Mouse (Mus musculus) testis, adult 2 months (tissue): ENCODE results near the gene Hint1.

Experiments
- CTCF ChIP-seq: fragments of 200-500 bp; IDR thresholded peaks from 2 replicates; pipeline ENCODE4 v1.5.1; 2012; ENCODE audit warnings: low read depth, mild to moderate bottlenecking, inconsistent platforms, low read length, moderate library complexity; ENCODE audit not compliant: control insufficient read depth, insufficient read depth, insufficient replicate concordance
- POLR2A ChIP-seq: fragments of 200-500 bp; IDR thresholded peaks from 2 replicates; pipeline ENCODE4 v1.6.1; 2012; ENCODE audit warnings: low read depth, mild to moderate bottlenecking, inconsistent platforms, low read length, moderate library complexity; ENCODE audit not compliant: control insufficient read depth

DNA sequence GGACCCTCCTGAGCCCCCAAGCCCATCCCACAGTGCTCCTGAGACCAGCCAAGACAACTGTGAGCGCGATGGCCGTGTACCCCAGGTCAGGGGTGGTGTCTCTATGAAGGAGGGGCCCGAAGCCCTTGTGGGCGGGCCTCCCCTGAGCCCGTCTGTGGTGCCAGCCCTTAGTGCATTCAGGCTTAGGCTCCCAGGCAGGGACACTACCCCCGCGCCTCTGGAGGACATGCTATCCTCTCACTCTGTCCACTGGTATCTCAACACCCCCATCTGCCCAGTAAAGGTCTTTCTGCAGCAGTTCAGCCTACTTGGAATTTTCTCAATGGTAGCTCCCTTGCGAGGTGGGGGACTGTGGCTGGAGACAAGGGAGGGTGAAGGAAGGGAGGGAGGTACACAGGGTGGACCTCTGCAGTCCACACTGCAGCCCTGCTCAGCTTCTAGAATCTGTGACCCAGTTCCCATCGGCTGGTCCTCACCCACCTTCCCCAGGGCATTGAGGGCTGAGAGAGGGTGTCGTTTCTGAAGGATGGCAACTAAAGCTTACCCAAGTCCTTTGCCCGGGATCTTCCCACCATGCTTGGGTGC, 44.0 kb downstream of the Hint1 start:
- no peak for TF ChIP-seq CTCF
- no peak for TF ChIP-seq POLR2A
